Mouse (Mus musculus) MEL (cell line): ENCODE results near the gene Ube2j1. TPM values are rescaled to one million over a fixed set of nuclear protein-coding genes. Genes with fewer than 3 reads are reported as not detected.

Experiments
- DNase-seq: peaks from one replicate; pipeline ENCODE4 v3.0.0; 2011; ENCODE audit warnings: low read depth, low spot score
- H3K27ac ChIP-seq: 2 replicates; pipeline ENCODE4 v1.5.1; 2012; ENCODE audit warnings: low read depth, mild to moderate bottlenecking, control low read depth, low read length, moderate library complexity; ENCODE audit not compliant: control insufficient read depth
- H3K27me3 ChIP-seq, 2 experiments: fragments of 150-350 bp in 1 of 2; sonication (generic) in 1 of 2; 2 replicates each; pipeline ENCODE4 v1.6.1; 2012; ENCODE audit warnings: low read length in 2 of 2, mild to moderate bottlenecking in 2 of 2, improper control_type of control experiment in 1 of 2, moderate library complexity in 1 of 2; ENCODE audit not compliant: insufficient read depth in 2 of 2, control insufficient read depth in 1 of 2
- H3K36me3 ChIP-seq, 2 experiments: 2 replicates each; pipeline ENCODE4 v1.6.1; 2012 to 2014; ENCODE audit warnings: low read length in 2 of 2, improper control_type of control experiment in 1 of 2, inconsistent platforms in 1 of 2, mild to moderate bottlenecking in 1 of 2; ENCODE audit not compliant: insufficient read depth in 2 of 2, control insufficient read depth in 1 of 2
- H3K4me1 ChIP-seq, 2 experiments: fragments of 150-350 bp in 1 of 2; sonication (generic) in 1 of 2; 2 replicates each; pipeline ENCODE4 v1.6.1; 2012; ENCODE audit warnings: low read length in 2 of 2, improper control_type of control experiment in 1 of 2, mild to moderate bottlenecking in 1 of 2; ENCODE audit not compliant: insufficient read depth in 2 of 2, control insufficient read depth in 1 of 2
- H3K4me3 ChIP-seq, 2 experiments: fragments of 150-350 bp in 1 of 2; sonication (generic) in 1 of 2; 2 replicates each; pipeline ENCODE4 v1.5.1; 2012; ENCODE audit warnings: low read depth in 2 of 2, low read length in 2 of 2, mild to moderate bottlenecking in 2 of 2, moderate library complexity in 2 of 2, control low read depth in 1 of 2, improper control_type of control experiment in 1 of 2; ENCODE audit not compliant: control insufficient read depth in 1 of 2, insufficient read depth in 1 of 2
- H3K79me2 ChIP-seq: 2 replicates; pipeline ENCODE4 v1.6.1; 2012; ENCODE audit warnings: mild to moderate bottlenecking, low read length, moderate library complexity; ENCODE audit not compliant: control insufficient read depth, poor library complexity, insufficient read depth
- H3K9ac ChIP-seq: 2 replicates; pipeline ENCODE4 v1.6.1; 2012; ENCODE audit warnings: low read depth, mild to moderate bottlenecking, control low read depth, low read length, moderate library complexity; ENCODE audit not compliant: control insufficient read depth, poor library complexity, severe bottlenecking
- H3K9me3 ChIP-seq: fragments of 150-350 bp; sonication (generic); replicated peaks from 2 replicates; pipeline ENCODE4 v1.6.1; 2012; ENCODE audit warnings: mild to moderate bottlenecking, low read length, improper control_type of control experiment, moderate library complexity; ENCODE audit not compliant: insufficient read depth
- BHLHE40 ChIP-seq: IDR thresholded peaks from 2 replicates; pipeline ENCODE4 v1.6.1; 2012; ENCODE audit warnings: low read depth, mild to moderate bottlenecking, inconsistent platforms, low read length, improper control_type of control experiment, borderline replicate concordance
- CHD1 ChIP-seq: IDR thresholded peaks from 2 replicates; pipeline ENCODE4 v1.6.1; 2012; ENCODE audit warnings: low read depth, mild to moderate bottlenecking, inconsistent platforms, low read length, improper control_type of control experiment
- E2F4 ChIP-seq: IDR thresholded peaks from 2 replicates; pipeline ENCODE4 v1.6.1; 2011; ENCODE audit warnings: low read depth, low read length, improper control_type of control experiment, borderline replicate concordance
- ETS1 ChIP-seq: IDR thresholded peaks from 2 replicates; pipeline ENCODE4 v1.6.1; 2012; ENCODE audit warnings: low read depth, mild to moderate bottlenecking, inconsistent platforms, low read length, improper control_type of control experiment, moderate library complexity
- GABPA ChIP-seq: IDR thresholded peaks from 2 replicates; pipeline ENCODE4 v1.6.1; 2012; ENCODE audit warnings: low read depth, mild to moderate bottlenecking, inconsistent platforms, low read length, improper control_type of control experiment, moderate library complexity
- GATA1 ChIP-seq: IDR thresholded peaks from 2 replicates; pipeline ENCODE4 v1.6.1; 2011; ENCODE audit warnings: low read depth, low read length, improper control_type of control experiment
- HCFC1 ChIP-seq: IDR thresholded peaks from 2 replicates; pipeline ENCODE4 v1.6.1; 2012; ENCODE audit warnings: low read depth, mild to moderate bottlenecking, inconsistent platforms, low read length, improper control_type of control experiment, moderate library complexity
- KAT2A ChIP-seq: conservative IDR thresholded peaks from 2 replicates; pipeline ENCODE4 v1.6.1; 2012; ENCODE audit warnings: low read depth, low read length, improper control_type of control experiment, inconsistent platforms
- MAFK ChIP-seq: IDR thresholded peaks from 2 replicates; pipeline ENCODE4 v1.6.1; 2011; ENCODE audit warnings: low read depth, mild to moderate bottlenecking, low read length, improper control_type of control experiment, borderline replicate concordance
- MAX ChIP-seq: IDR thresholded peaks from 2 replicates; pipeline ENCODE4 v1.6.1; 2011; ENCODE audit warnings: low read length, improper control_type of control experiment
- MAZ ChIP-seq: IDR thresholded peaks from 2 replicates; pipeline ENCODE4 v1.6.1; 2012; ENCODE audit warnings: low read depth, mild to moderate bottlenecking, inconsistent platforms, low read length, improper control_type of control experiment
- MYC ChIP-seq: IDR thresholded peaks from 2 replicates; pipeline ENCODE4 v1.6.1; 2011; ENCODE audit warnings: low read depth, mild to moderate bottlenecking, low read length, improper control_type of control experiment, moderate library complexity
- NELFE ChIP-seq: IDR thresholded peaks from 2 replicates; pipeline ENCODE4 v1.6.1; 2011; ENCODE audit warnings: low read depth, low read length, improper control_type of control experiment
- NRF1 ChIP-seq: IDR thresholded peaks from 2 replicates; pipeline ENCODE4 v1.6.1; 2014; ENCODE audit warnings: low read depth, mild to moderate bottlenecking, inconsistent platforms, low read length, improper control_type of control experiment, moderate library complexity; ENCODE audit not compliant: poor library complexity, insufficient read depth, severe bottlenecking
- POLR2AphosphoS5 ChIP-seq: IDR thresholded peaks from 2 replicates; pipeline ENCODE4 v1.6.1; 2012; ENCODE audit warnings: low read depth, borderline replicate concordance, mild to moderate bottlenecking, inconsistent platforms, low read length, moderate library complexity, mixed read lengths
- RAD21 ChIP-seq: IDR thresholded peaks from 2 replicates; pipeline ENCODE4 v1.6.1; 2011; ENCODE audit warnings: mild to moderate bottlenecking, low read depth, low read length, improper control_type of control experiment
- RCOR1 ChIP-seq: IDR thresholded peaks from 2 replicates; pipeline ENCODE4 v1.6.1; 2012; ENCODE audit warnings: low read depth, mild to moderate bottlenecking, inconsistent platforms, low read length, improper control_type of control experiment
- SIN3A ChIP-seq: IDR thresholded peaks from 2 replicates; pipeline ENCODE4 v1.6.1; 2012; ENCODE audit warnings: low read length, improper control_type of control experiment, inconsistent platforms
- SMC3 ChIP-seq: IDR thresholded peaks from 2 replicates; pipeline ENCODE4 v1.6.1; 2011; ENCODE audit warnings: low read depth, low read length, improper control_type of control experiment
- TBP ChIP-seq: IDR thresholded peaks from 2 replicates; pipeline ENCODE4 v1.8.0; 2011; ENCODE audit warnings: low read depth, low read length, improper control_type of control experiment
- TCF12 ChIP-seq: IDR thresholded peaks from 2 replicates; pipeline ENCODE4 v1.6.1; 2014; ENCODE audit warnings: low read depth, mild to moderate bottlenecking, inconsistent platforms, low read length, improper control_type of control experiment, moderate library complexity
- UBTF ChIP-seq: IDR thresholded peaks from 2 replicates; pipeline ENCODE4 v1.6.1; 2012; ENCODE audit warnings: low read depth, mild to moderate bottlenecking, inconsistent platforms, low read length, improper control_type of control experiment, moderate library complexity, borderline replicate concordance; ENCODE audit not compliant: insufficient read depth
- USF1 ChIP-seq: IDR thresholded peaks from 2 replicates; pipeline ENCODE4 v1.6.1; 2014; ENCODE audit warnings: low read depth, mild to moderate bottlenecking, inconsistent platforms, low read length, improper control_type of control experiment, moderate library complexity
- USF2 ChIP-seq, 2 experiments: IDR thresholded peaks; 2 replicates each; pipeline ENCODE4 v1.6.1; 2011 to 2012; ENCODE audit warnings: improper control_type of control experiment in 2 of 2, low read length in 2 of 2, borderline replicate concordance in 1 of 2, inconsistent platforms in 1 of 2, low read depth in 1 of 2, mild to moderate bottlenecking in 1 of 2; ENCODE audit not compliant: insufficient read depth in 1 of 2
- ZKSCAN1 ChIP-seq: IDR thresholded peaks from 2 replicates; pipeline ENCODE4 v1.6.1; 2012; ENCODE audit warnings: low read depth, mild to moderate bottlenecking, inconsistent platforms, low read length, improper control_type of control experiment, moderate library complexity
- ZNF384 ChIP-seq: IDR thresholded peaks from 2 replicates; pipeline ENCODE4 v1.6.1; 2012; ENCODE audit warnings: low read depth, mild to moderate bottlenecking, inconsistent platforms, low read length, improper control_type of control experiment
- polyA plus RNA-seq, 2 experiments: library from polyadenylated mRNA; stranded (reverse) in 1 of 2; unstranded in 1 of 2; fragments of >175 nt in 1 of 2; fragments of >200 nt in 1 of 2; gene quantifications; 2 replicates each; pipeline versions ENCODE4 v1.2.1 to v1.2.4; 2012; ENCODE audit warnings: low replicate concordance in 2 of 2, low read depth in 1 of 2; ENCODE audit not compliant: insufficient read length in 2 of 2, insufficient read depth in 1 of 2, missing spikeins in 1 of 2
- total RNA-seq: library from RNA; depleted of rRNA; stranded (reverse); fragments of 300-350 nt; gene quantifications from 2 replicates; pipeline ENCODE4 v1.2.3, GENCODE M21; 2012

The Ube2j1 gene
- total and polyA plus RNA-seq, 3 experiments = 32.6 to 42.9 TPM; not detected in 1

GRCm38 (mm10) chr4:33056317-33056716 lies 25.1 kb downstream of the Ube2j1 start:
- Histone ChIP-seq H3K4me3 (no peak overlapping the region), H3K79me2 (no peaks in the 10 kb centered on the region), H3K36me3 (no peaks in the 10 kb centered on the region), H3K27me3 (no peaks in the 10 kb centered on the region), H3K9ac (no peak overlapping the region), H3K9me3 (no peaks in the 10 kb centered on the region), H3K27ac (no peak overlapping the region), H3K4me1 (no peaks in the 10 kb centered on the region)
- DNase-seq = no peak
- no peak for TF ChIP-seq ZKSCAN1
- no peak for TF ChIP-seq ZNF384
- no peak for TF ChIP-seq USF1
- no peak for TF ChIP-seq SIN3A
- TF ChIP-seq CHD1 = no peak
- no peak for TF ChIP-seq ETS1
- no peak for TF ChIP-seq NRF1
- no peak for TF ChIP-seq TCF12
- TF ChIP-seq MAZ = no peak
- no peak for TF ChIP-seq USF2 (IDR thresholded peaks at IDR 0.05; ENCODE audit: borderline replicate concordance in 1 of 2, insufficient read depth in 1 of 2, low read depth in 1 of 2, low read length in 2 of 2)
- TF ChIP-seq MAFK = no peak
- TF ChIP-seq GABPA = no peak
- TF ChIP-seq RAD21 = no peak
- no peak for TF ChIP-seq MAX
- no peak for TF ChIP-seq UBTF

GRCm38 (mm10) chr4:33057890-33058687 lies 26.9 kb downstream of the Ube2j1 start:
- no peaks in the 10 kb centered on the region for H3K79me2 ChIP-seq
- TF ChIP-seq MYC (no peak), POLR2AphosphoS5 (no peak), ZKSCAN1 (no peak), RCOR1 (no peak), HCFC1 (no peak), TBP (no peak), BHLHE40 (no peak), TCF12 (no peak), NELFE (no peak), ZNF384 (no peak), GABPA (no peak), USF1 (no peak), SMC3 (no peak), E2F4 (no peak), CHD1 (no peak), UBTF (no peak), MAX (no peak), KAT2A (no peak), NRF1 (no peak), GATA1 (no peak)
- no peak overlapping the region for H3K9ac ChIP-seq
- DNase-seq = no peak
- H3K27me3 ChIP-seq = no peaks in the 10 kb centered on the region
- H3K27ac ChIP-seq = no peak overlapping the region
- no peaks in the 10 kb centered on the region for H3K36me3 ChIP-seq
- H3K9me3 ChIP-seq = no peaks in the 10 kb centered on the region
- no peak overlapping the region for H3K4me3 ChIP-seq
- H3K4me1 ChIP-seq = no peaks in the 10 kb centered on the region
